Mouse (Mus musculus): Measurements from ENCODE around the gene Rhod. TPM values are rescaled to one million over a fixed set of nuclear protein-coding genes. Genes with fewer than 3 reads are reported as not detected.
"Not testable (repeated sequence)": the region's sequence is repeated elsewhere in the genome, so short reads cannot be mapped to it uniquely, and the experiment has no call there.

Gene Rhod
- polyA plus RNA-seq, 1 experiment from 2014 or later = 8.1 TPM

- Histone ChIP-seq H3K9me3 (replicated peaks) (no peaks in the 10 kb centered on the region), H3K4me3 (peak within 1 kb of the TSS; percentile 98), H3K27me3 (replicated peaks) (peaks cover 10% of the 10 kb centered on the region), H3K4me1 (peaks cover 28% of the 10 kb centered on the region), H3K4me2 (peak within 1 kb of the TSS; percentile 98), H3K27ac (peak within 1 kb of the TSS; percentile 96), H3K9ac (peak within 1 kb of the TSS; percentile 100), H3K36me3 (peaks cover 8% of the 10 kb centered on the region)
- 2% methylated on average over 81 of the region's 82 CpGs for WGBS (ENCODE audit: insufficient replicate concordance)
- peak; percentile 29 for ATAC-seq
Observed at GRCm38 (mm10) chr19:4397798-4398629, 41.2 kb downstream of the Rhod start, which contains the start of gene Kdm2a. Gene Kdm2a (minus strand): TSS chr19:4398285.

- 1% methylated on average over 77 of the region's 90 CpGs for WGBS (ENCODE audit: insufficient replicate concordance)
- H3K4me1 ChIP-seq = peaks cover 34% of the 10 kb centered on the region
- ATAC-seq = peak; percentile 93
- no peaks in the 10 kb centered on the region for H3K9me3 ChIP-seq (replicated peaks)
- H3K27ac ChIP-seq = peak overlapping the region; percentile 96
- peaks cover 14% of the 10 kb centered on the region for H3K36me3 ChIP-seq
- H3K4me2 ChIP-seq = peak overlapping the region; percentile 98
- peaks cover 10% of the 10 kb centered on the region for H3K27me3 ChIP-seq (replicated peaks)
- peak overlapping the region; percentile 98 for H3K4me3 ChIP-seq
- peak overlapping the region; percentile 100 for H3K9ac ChIP-seq
Observed at GRCm38 (mm10) chr19:4396998-4397797, 42.0 kb downstream of the Rhod start.

GRCm38 (mm10) chr19:4396081-4396997 lies 42.9 kb downstream of the Rhod start:
- Histone ChIP-seq H3K27ac (peak overlapping the region; percentile 96), H3K9me3 (replicated peaks) (no peaks in the 10 kb centered on the region), H3K4me1 (peaks cover 40% of the 10 kb centered on the region), H3K4me2 (peak overlapping the region; percentile 98), H3K4me3 (peak overlapping the region; percentile 98), H3K27me3 (replicated peaks) (peaks cover 10% of the 10 kb centered on the region), H3K36me3 (peaks cover 22% of the 10 kb centered on the region), H3K9ac (peak overlapping the region; percentile 100)
- peak; percentile 22 for ATAC-seq
- WGBS (ENCODE audit: insufficient replicate concordance) = 2% methylated on average over 76 of the region's 80 CpGs

GRCm38 (mm10) chr19:4387276-4387675 lies 52.0 kb downstream of the Rhod start:
- Histone ChIP-seq H3K4me3 (no peak overlapping the region), H3K4me2 (no peak overlapping the region), H3K27me3 (replicated peaks) (no peaks in the 10 kb centered on the region), H3K9ac (no peak overlapping the region), H3K27ac (no peak overlapping the region), H3K36me3 (peaks cover 69% of the 10 kb centered on the region), H3K4me1 (peaks cover 11% of the 10 kb centered on the region), H3K9me3 (replicated peaks) (no peaks in the 10 kb centered on the region)
- no peak for ATAC-seq

GRCm38 (mm10) chr19:4385026-4385425 lies 54.2 kb downstream of the Rhod start:
- no peaks in the 10 kb centered on the region for H3K27me3 ChIP-seq (replicated peaks)
- H3K36me3 ChIP-seq = peaks cover 62% of the 10 kb centered on the region
- no peak overlapping the region for H3K27ac ChIP-seq
- 73% methylated on average over 4 of the region's 4 CpGs for WGBS (ENCODE audit: insufficient replicate concordance)
- no peak overlapping the region for H3K4me3 ChIP-seq
- no peak overlapping the region for H3K9ac ChIP-seq
- H3K9me3 ChIP-seq (replicated peaks) = no peaks in the 10 kb centered on the region
- H3K4me2 ChIP-seq = no peak overlapping the region
- peaks cover 6% of the 10 kb centered on the region for H3K4me1 ChIP-seq
- no peak for ATAC-seq

- H3K27ac ChIP-seq = no peak overlapping the region
- no peak overlapping the region for H3K4me2 ChIP-seq
- H3K9me3 ChIP-seq (replicated peaks) = no peaks in the 10 kb centered on the region
- no peak overlapping the region for H3K4me3 ChIP-seq
- no peak overlapping the region for H3K9ac ChIP-seq
- whole genome bisulfite sequencing (ENCODE audit: insufficient replicate concordance) = 22% methylated on average over 1 of the region's 1 CpGs
- peaks cover 64% of the 10 kb centered on the region for H3K36me3 ChIP-seq
- peaks cover 6% of the 10 kb centered on the region for H3K4me1 ChIP-seq
- ATAC-seq = no peak
- H3K27me3 ChIP-seq (replicated peaks) = no peaks in the 10 kb centered on the region
Observed at GRCm38 (mm10) chr19:4384322-4384721, 54.9 kb downstream of the Rhod start.

GRCm38 (mm10) chr19:4383306-4383705 lies 55.9 kb downstream of the Rhod start:
- no peak for ATAC-seq
- H3K4me3 ChIP-seq = no peak overlapping the region

GRCm38 (mm10) chr19:4382303-4382702 lies 56.9 kb downstream of the Rhod start:
- not testable (repeated sequence) for H3K4me1 ChIP-seq; H3K27ac ChIP-seq; H3K27me3 ChIP-seq (replicated peaks); H3K4me2 ChIP-seq; H3K9ac ChIP-seq; H3K9me3 ChIP-seq (replicated peaks); H3K4me3 ChIP-seq; ATAC-seq
- WGBS (ENCODE audit: insufficient replicate concordance) = 80% methylated on average over 1 of the region's 1 CpGs
- peaks cover 64% of the 10 kb centered on the region for H3K36me3 ChIP-seq

More at GRCm38 (mm10) chr19:4383306-4383705, 55.9 kb downstream of the Rhod start:
- Histone ChIP-seq H3K36me3 (peaks cover 65% of the 10 kb centered on the region), H3K4me1 (peaks cover 6% of the 10 kb centered on the region), H3K4me2 (no peak overlapping the region), H3K27me3 (replicated peaks) (no peaks in the 10 kb centered on the region), H3K9me3 (replicated peaks) (no peaks in the 10 kb centered on the region), H3K9ac (no peak overlapping the region), H3K27ac (no peak overlapping the region)

Other genes starting within 250 kb of the Rhod start
- gene Tbc1d10c, start 248.1 kb downstream of the Rhod start, polyA plus RNA-seq (2016; fragmentation: Nextera tagmentation; extraction: Ambion mirVana) = 4.3 and 4.9 TPM in 2 replicates
- 572 and 577 TPM in 2 replicates for gene Ppp1ca, start 247.4 kb downstream of the Rhod start, polyA plus RNA-seq (2016; fragmentation: Nextera tagmentation; extraction: Ambion mirVana)
- gene Rad9a, start 237.8 kb downstream of the Rhod start, polyA plus RNA-seq (2016; fragmentation: Nextera tagmentation; extraction: Ambion mirVana) = 26.5 and 26.8 TPM in 2 replicates
- gene Clcf1, start 225.2 kb downstream of the Rhod start, polyA plus RNA-seq (2016; fragmentation: Nextera tagmentation; extraction: Ambion mirVana) = 0.73 and 1.3 TPM in 2 replicates
- not detected in 2 replicates for gene AC109138.7, start 225.1 kb downstream of the Rhod start, polyA plus RNA-seq (2016; fragmentation: Nextera tagmentation; extraction: Ambion mirVana)
- gene Pold4, start 207.5 kb downstream of the Rhod start, polyA plus RNA-seq (2016; fragmentation: Nextera tagmentation; extraction: Ambion mirVana) = 12.8 and 13.2 TPM in 2 replicates
- gene Ssh3, start 170.3 kb downstream of the Rhod start, polyA plus RNA-seq (2016; fragmentation: Nextera tagmentation; extraction: Ambion mirVana) = 2.2 and 2.6 TPM in 2 replicates
- 0.99 and 1.4 TPM in 2 replicates for gene Ankrd13d, start 156.3 kb downstream of the Rhod start, polyA plus RNA-seq (2016; fragmentation: Nextera tagmentation; extraction: Ambion mirVana)
- gene Grk2, start 133.2 kb downstream of the Rhod start, polyA plus RNA-seq (2016; fragmentation: Nextera tagmentation; extraction: Ambion mirVana) = 15.7 and 17.9 TPM in 2 replicates
- 25.4 and 28.1 TPM in 2 replicates for gene Kdm2a, start 41.1 kb downstream of the Rhod start, polyA plus RNA-seq (2016; fragmentation: Nextera tagmentation; extraction: Ambion mirVana)
- 0.35 and 0.42 TPM in 2 replicates for gene Syt12, start 38.0 kb upstream of the Rhod start, polyA plus RNA-seq (2016; fragmentation: Nextera tagmentation; extraction: Ambion mirVana)
- not detected in 2 replicates for gene 2010003K11Rik, start 59.2 kb upstream of the Rhod start, polyA plus RNA-seq (2016; fragmentation: Nextera tagmentation; extraction: Ambion mirVana)
- 34.3 and 34.8 TPM in 2 replicates for gene Pcx, start 71.0 kb upstream of the Rhod start, polyA plus RNA-seq (2016; fragmentation: Nextera tagmentation; extraction: Ambion mirVana)
- 2.6 and 2.7 TPM in 2 replicates for gene Lrfn4, start 176.2 kb upstream of the Rhod start, polyA plus RNA-seq (2016; fragmentation: Nextera tagmentation; extraction: Ambion mirVana)
- gene Rce1, start 186.2 kb upstream of the Rhod start, polyA plus RNA-seq (2016; fragmentation: Nextera tagmentation; extraction: Ambion mirVana) = 35.9 and 39.3 TPM in 2 replicates